Mouse (Mus musculus) neural tube, embryonic 13.5 days (tissue): ENCODE measurements around the gene Pax2. TPM values are rescaled to one million over a fixed set of nuclear protein-coding genes. Genes with fewer than 3 reads are reported as not detected.

Source experiments
- ATAC-seq: fragments of 200-750 bp; cut with Nextera tagmentation; 2 replicates; pipeline ENCODE4 v1.8.0; 2017; ENCODE audit warnings: low read depth, mild to moderate bottlenecking, moderate TSS enrichment, moderate library complexity
- H3K27ac ChIP-seq: fragments of 300-500 bp; sonication (generic); replicated peaks from 2 replicates; pipeline ENCODE4 v1.5.1; 2015; ENCODE audit warnings: moderate library complexity, mild to moderate bottlenecking, inconsistent platforms
- H3K27me3 ChIP-seq: fragments of 300-500 bp; sonication (generic); 2 replicates; pipeline ENCODE4 v1.6.1; 2015; ENCODE audit warnings: mild to moderate bottlenecking, inconsistent platforms
- H3K36me3 ChIP-seq: fragments of 300-500 bp; sonication (generic); 2 replicates; pipeline ENCODE4 v1.6.1; 2015; ENCODE audit warnings: mild to moderate bottlenecking, inconsistent platforms
- H3K4me1 ChIP-seq: fragments of 300-500 bp; sonication (generic); replicated peaks from 2 replicates; pipeline ENCODE4 v1.6.1; 2015; ENCODE audit warnings: inconsistent platforms
- H3K4me2 ChIP-seq: fragments of 300-500 bp; sonication (generic); 2 replicates; pipeline ENCODE4 v1.6.1; 2015; ENCODE audit warnings: inconsistent platforms, mild to moderate bottlenecking, moderate library complexity
- H3K4me3 ChIP-seq: fragments of 300-500 bp; sonication (generic); 2 replicates; pipeline ENCODE4 v1.5.1; 2015; ENCODE audit warnings: mild to moderate bottlenecking, inconsistent platforms
- H3K9ac ChIP-seq: fragments of 300-500 bp; sonication (generic); 2 replicates; pipeline ENCODE4 v1.6.1; 2015; ENCODE audit warnings: moderate library complexity, mild to moderate bottlenecking, inconsistent platforms
- H3K9me3 ChIP-seq: fragments of 300-500 bp; sonication (generic); 2 replicates; pipeline ENCODE4 v1.6.1; 2016; ENCODE audit warnings: inconsistent platforms
- WGBS: fragments of 180-500 bp; shearing (Covaris S2); methylation state at CpG from one replicate; pipeline ENCODE4 v1.1.7; 2015; 5-methylcytosine and 5-hydroxymethylcytosine counted together
- microRNA-seq: library from miRNA; unstranded; fragments of <30 nt; microRNA quantifications from one replicate; pipeline ENCODE4, GENCODE M21; 2016
- polyA plus RNA-seq: library from polyadenylated mRNA; unstranded; fragments of >200 nt; fragmentation: Nextera tagmentation; extraction: Ambion mirVana; gene quantifications from 2 replicates; pipeline ENCODE4 v1.2.1, GENCODE M21; 2015

Gene Pax2
- polyA plus RNA-seq, 1 experiment from 2014 or later: 25.2 TPM

GRCm38 (mm10) chr19:44874186-44874898 lies 118.5 kb downstream of the Pax2 start:
- Histone ChIP-seq H3K27me3 (peaks cover 11% of the 10 kb centered on the region), H3K4me2 (no peak overlapping the region), H3K4me3 (no peak overlapping the region), H3K27ac (peak overlapping the region; percentile 80), H3K4me1 (peaks cover 21% of the 10 kb centered on the region), H3K36me3 (no peaks in the 10 kb centered on the region), H3K9ac (no peak overlapping the region), H3K9me3 (no peaks in the 10 kb centered on the region)
- 52% methylated on average over 15 of the region's 15 CpGs for WGBS
- peak; percentile 78 for ATAC-seq

GRCm38 (mm10) chr19:44874928-44875327 lies 119.1 kb downstream of the Pax2 start:
- Histone ChIP-seq H3K9ac (no peak overlapping the region), H3K4me1 (peaks cover 21% of the 10 kb centered on the region), H3K27me3 (peaks cover 13% of the 10 kb centered on the region), H3K4me3 (no peak overlapping the region), H3K27ac (peak overlapping the region; percentile 80), H3K4me2 (no peak overlapping the region), H3K9me3 (no peaks in the 10 kb centered on the region), H3K36me3 (no peaks in the 10 kb centered on the region)
- peak; percentile 34; the same call in 1 of the 2 replicates for ATAC-seq
- 26% methylated on average over 6 of the region's 6 CpGs for WGBS

DNA sequence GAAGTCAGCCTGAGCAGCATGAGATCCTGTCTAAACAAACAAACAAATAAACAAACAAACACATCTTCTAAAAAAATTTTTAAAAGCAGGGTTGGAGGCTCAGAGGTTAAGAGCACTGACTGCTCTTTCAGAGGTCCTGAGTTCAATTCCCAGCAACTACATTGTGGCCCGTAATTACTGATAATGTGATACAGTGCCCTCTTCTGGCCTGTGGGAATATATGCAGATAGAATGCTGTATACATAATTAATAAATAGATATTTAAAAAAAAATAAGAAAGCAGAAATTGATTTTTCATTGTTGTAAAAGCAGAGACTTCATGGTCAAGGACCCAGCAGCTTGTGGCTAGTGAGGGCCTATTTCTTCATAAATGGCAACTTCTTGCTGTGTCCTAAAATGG lies 119.9 kb downstream of the Pax2 start:
- Histone ChIP-seq H3K4me2 (no peak overlapping the region), H3K36me3 (no peaks in the 10 kb centered on the region), H3K27ac (no peak overlapping the region), H3K9me3 (no peaks in the 10 kb centered on the region), H3K9ac (no peak overlapping the region), H3K4me3 (no peak overlapping the region), H3K27me3 (peaks cover 15% of the 10 kb centered on the region), H3K4me1 (peaks cover 26% of the 10 kb centered on the region)
- 77% methylated on average over 1 of the region's 1 CpGs for WGBS
- no peak for ATAC-seq

DNA sequence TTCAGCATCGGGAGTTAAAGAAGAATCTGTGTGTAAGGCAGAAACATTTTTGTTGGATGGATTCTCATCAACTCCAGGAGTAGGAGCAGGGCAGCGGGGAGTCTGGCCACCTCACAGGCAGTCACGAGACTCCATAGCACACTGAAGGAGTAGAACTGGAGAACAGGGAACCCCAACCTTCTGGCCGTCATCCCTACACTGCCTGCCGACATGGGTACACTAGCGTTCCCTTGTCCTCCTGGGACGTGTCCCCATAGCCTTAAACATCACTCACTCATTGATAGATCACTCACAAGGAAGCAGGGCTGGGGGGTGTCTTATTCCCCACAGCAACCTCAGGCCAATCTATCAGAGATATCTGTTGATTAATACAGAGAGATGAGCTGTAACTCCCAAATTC lies 120.7 kb downstream of the Pax2 start:
- Histone ChIP-seq H3K36me3 (no peaks in the 10 kb centered on the region), H3K27ac (no peak overlapping the region), H3K27me3 (peaks cover 18% of the 10 kb centered on the region), H3K9ac (no peak overlapping the region), H3K4me1 (peaks cover 34% of the 10 kb centered on the region), H3K9me3 (no peaks in the 10 kb centered on the region), H3K4me3 (no peak overlapping the region), H3K4me2 (no peak overlapping the region)
- ATAC-seq: no peak
- 87% methylated on average over 7 of the region's 7 CpGs for WGBS

DNA sequence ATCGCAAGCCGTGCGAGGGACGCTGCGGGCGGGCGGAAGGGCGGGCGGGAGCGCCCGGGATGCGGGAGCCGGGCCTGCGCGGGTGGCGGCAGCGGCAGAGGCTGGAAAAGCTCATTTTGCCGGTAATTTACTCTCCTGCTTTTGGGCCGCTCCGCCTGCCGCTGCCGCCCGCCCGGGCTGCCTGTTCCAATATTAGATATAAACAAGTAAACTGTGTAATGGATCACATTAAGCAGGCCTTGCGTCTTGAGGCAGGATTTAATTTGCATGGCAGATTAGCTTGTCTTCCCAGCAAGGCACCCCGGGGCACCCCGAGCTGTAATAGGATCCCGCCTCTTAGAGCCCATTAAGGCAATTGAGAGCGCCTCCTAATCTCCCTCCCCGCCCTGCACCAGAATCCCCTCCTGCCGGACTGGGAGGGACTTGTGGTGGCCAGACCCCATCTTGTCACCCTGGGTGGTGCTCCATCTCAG lies 126.7 kb downstream of the Pax2 start:
- Histone ChIP-seq H3K36me3 (no peaks in the 10 kb centered on the region), H3K27me3 (peaks cover 52% of the 10 kb centered on the region), H3K27ac (peak overlapping the region; percentile 90), H3K9me3 (no peaks in the 10 kb centered on the region), H3K4me1 (peaks cover 47% of the 10 kb centered on the region), H3K9ac (peak overlapping the region; percentile 73), H3K4me2 (peak overlapping the region; percentile 57), H3K4me3 (peak overlapping the region; percentile 31)
- peak; percentile 74 for ATAC-seq
- whole genome bisulfite sequencing: under 1% methylated on average over 31 of the region's 31 CpGs

DNA sequence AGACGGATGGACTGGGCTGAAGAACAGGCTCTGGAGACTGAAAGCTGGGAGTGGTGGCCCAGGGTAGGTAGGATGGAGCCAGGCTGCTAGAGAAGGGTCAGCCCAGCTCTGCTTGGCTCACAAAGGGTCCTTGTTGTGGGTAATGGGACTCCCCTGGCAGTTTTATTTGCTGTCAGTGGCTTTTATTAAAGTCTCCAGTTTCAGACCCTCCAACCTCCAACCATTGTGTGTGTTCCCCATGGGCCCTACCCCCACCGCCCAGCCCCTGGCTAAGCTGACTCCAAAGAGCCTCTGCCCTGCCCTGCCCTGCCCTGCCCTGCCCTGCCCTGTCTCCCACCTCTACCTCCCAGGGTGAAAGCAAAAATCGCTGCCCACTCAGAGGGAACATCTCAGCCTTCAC lies 128.5 kb downstream of the Pax2 start:
- Histone ChIP-seq H3K9me3 (no peaks in the 10 kb centered on the region), H3K4me3 (no peak overlapping the region), H3K27ac (no peak overlapping the region), H3K4me1 (peaks cover 44% of the 10 kb centered on the region), H3K4me2 (no peak overlapping the region), H3K9ac (no peak overlapping the region), H3K27me3 (peaks cover 63% of the 10 kb centered on the region), H3K36me3 (no peaks in the 10 kb centered on the region)
- 19% methylated on average over 3 of the region's 3 CpGs for WGBS
- no peak for ATAC-seq

DNA sequence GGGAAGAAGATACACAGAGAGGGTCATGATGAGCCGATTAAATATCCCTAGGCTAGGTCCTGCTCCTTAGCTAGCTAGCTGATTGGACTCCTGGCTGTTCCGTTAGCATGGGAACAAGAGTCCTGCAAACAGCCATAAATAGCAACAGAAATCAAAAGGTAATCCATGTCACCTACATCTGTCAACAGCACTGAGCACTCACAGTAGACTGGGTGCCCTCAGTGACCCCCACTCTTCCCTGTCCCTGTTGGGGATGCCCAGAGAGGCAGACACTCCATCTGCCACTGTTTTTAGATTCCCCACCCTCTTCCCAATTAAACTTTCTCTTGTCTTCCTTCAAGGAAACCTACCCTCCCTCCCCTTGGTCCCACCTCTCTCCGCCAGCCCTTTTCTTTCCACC lies 130.6 kb downstream of the Pax2 start:
- no peak overlapping the region for H3K9ac ChIP-seq
- H3K9me3 ChIP-seq: no peaks in the 10 kb centered on the region
- WGBS: 18% methylated on average over 3 of the region's 3 CpGs
- H3K36me3 ChIP-seq: no peaks in the 10 kb centered on the region
- H3K4me2 ChIP-seq: no peak overlapping the region
- peaks cover 66% of the 10 kb centered on the region for H3K27me3 ChIP-seq
- H3K27ac ChIP-seq: no peak overlapping the region
- H3K4me1 ChIP-seq: peaks cover 38% of the 10 kb centered on the region
- H3K4me3 ChIP-seq: no peak overlapping the region
- ATAC-seq: no peak

Small RNAs within 50 kb of the gene (microRNA-seq; reads per million reads assigned to microRNA genes)
- gene Mir6405: not detected

Other genes with a start within 250 kb of the Pax2 start
- gene Sec31b, start 210.2 kb upstream of the Pax2 start, polyA plus RNA-seq: 0.13 and 0.43 TPM in 2 replicates
- gene Gm20538, start 203.2 kb upstream of the Pax2 start, polyA plus RNA-seq: not detected in 2 replicates
- gene Ndufb8, start 200.6 kb upstream of the Pax2 start, polyA plus RNA-seq: 654 and 741 TPM in 2 replicates
- gene Hif1an, start 193.2 kb upstream of the Pax2 start, polyA plus RNA-seq: 24.5 and 26.0 TPM in 2 replicates
- 25.2 and 31.4 TPM in 2 replicates for gene Slf2, start 175.1 kb downstream of the Pax2 start, polyA plus RNA-seq
- gene Sema4g, start 233.1 kb downstream of the Pax2 start, polyA plus RNA-seq: 16.7 and 17.4 TPM in 2 replicates
- gene Twnk, start 249.6 kb downstream of the Pax2 start, polyA plus RNA-seq: 15.6 and 17.0 TPM in 2 replicates